Mouse (Mus musculus) embryonic stem cell, embryonic (primary cell): ENCODE measurements around the gene Tmem205.

ENCODE experiments used
- CTCF ChIA-PET, 4 experiments: fragments of 300-600 bp in 2 of 4; fragments of 350-600 bp in 2 of 4; sonication (Branson Sonifier 250); formaldehyde crosslinking; loops; one replicate each; lab custom pipeline; 2022; ENCODE audit warnings: inconsistent platforms in 2 of 4; lab: Charles Lee
- POLR2A ChIA-PET, 4 experiments: fragments of 300-600 bp in 2 of 4; fragments of 350-600 bp in 2 of 4; sonication (Branson Sonifier 250); formaldehyde crosslinking; loops; one replicate each; lab custom pipeline; 2022; ENCODE audit warnings: antibody characterized with exemption in 4 of 4, inconsistent platforms in 1 of 4; lab: Charles Lee

Gene Tmem205

DNA sequence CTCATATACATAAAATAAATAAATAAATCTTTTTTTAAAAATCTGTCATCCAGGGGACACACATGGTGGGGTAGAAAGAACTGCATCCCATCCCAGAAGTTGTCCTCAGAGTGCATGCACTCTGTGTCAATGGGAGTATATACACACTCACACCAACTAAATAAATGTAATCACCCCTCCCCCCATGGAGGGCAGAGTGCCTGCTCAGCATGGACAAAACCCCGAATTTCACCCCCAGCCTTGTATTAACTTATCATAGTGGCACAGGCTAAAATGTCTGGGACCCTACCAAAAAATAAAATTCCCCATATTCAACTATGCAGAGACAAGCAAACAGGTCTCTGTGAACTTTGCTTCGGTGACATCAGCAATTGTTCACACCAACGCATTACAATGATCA lies 27.3 kb upstream of the Tmem205 start:
- ChIA-PET POLR2A (interaction anchor here in 2 of 4 experiments (0.7 to 1.6 kb wide), 6 partner anchors 24 to 353 kb away, joined by 3 to 7 read pairs (median 4); partner anchors contain the start of gene Ldlr (in 1 of the 2)), CTCF (interaction anchor here in 1 of 4 experiments (1.1 kb wide), 1 partner anchor 163 kb away, joined by 3 read pairs; no protein-coding TSS in a partner anchor)

- POLR2A ChIA-PET: interaction anchor here in 2 of 4 experiments (0.6 to 1.5 kb wide), 5 partner anchors 10 to 229 kb away, joined by 3 to 4 read pairs (median 3); partner anchors contain the start of gene Epor (in 1 of the 2)
- CTCF ChIA-PET: interaction anchor here in 2 of 4 experiments (0.8 to 1.1 kb wide), 2 partner anchors 79 to 83 kb away, joined by 3 read pairs; no protein-coding TSS in a partner anchor
Measured at GRCm38 (mm10) chr9:21953600-21953999, 26.2 kb upstream of the Tmem205 start.

- CTCF ChIA-PET: interaction anchor here in 3 of 4 experiments (0.5 to 0.6 kb wide), 4 partner anchors 177 to 382 kb away, joined by 3 to 6 read pairs (median 4); no protein-coding TSS in a partner anchor
- POLR2A ChIA-PET: interaction anchor here in 1 of 4 experiments (1.5 kb wide), 1 partner anchor 228 kb away, joined by 4 read pairs; no protein-coding TSS in a partner anchor
Measured at GRCm38 (mm10) chr9:21951977-21952376, 24.6 kb upstream of the Tmem205 start.

- ChIA-PET POLR2A (no interaction called here), CTCF (interaction anchor here in 1 of 4 experiments (1.0 kb wide), 1 partner anchor 317 kb away, joined by 3 read pairs; no protein-coding TSS in a partner anchor)
Measured at GRCm38 (mm10) chr9:21950322-21950721, 23.0 kb upstream of the Tmem205 start.

DNA sequence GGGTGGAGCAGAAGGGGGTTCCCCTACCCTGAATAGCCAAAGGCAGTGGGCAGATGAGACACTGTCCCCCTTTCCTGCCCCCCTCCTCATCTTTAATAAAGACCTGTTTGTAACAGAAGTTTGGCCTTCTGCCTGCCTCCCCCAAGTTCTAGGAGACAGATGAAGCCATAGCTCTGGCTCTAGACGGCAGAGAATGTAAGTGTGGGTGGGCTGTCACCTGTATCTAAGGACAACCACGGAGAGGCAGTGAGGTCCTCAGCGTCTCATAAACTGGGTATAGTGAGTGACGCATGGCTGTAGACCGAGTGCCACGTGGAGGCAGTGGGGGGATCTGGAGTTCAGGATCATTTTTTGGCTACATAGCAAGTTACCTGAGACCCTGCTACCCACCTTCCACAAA lies 21.4 kb upstream of the Tmem205 start:
- CTCF ChIA-PET: interaction anchor here in 1 of 4 experiments (0.6 to 0.7 kb wide), 2 partner anchors 159 to 248 kb away, joined by 3 to 5 read pairs; no protein-coding TSS in a partner anchor
- POLR2A ChIA-PET: interaction anchor here in 3 of 4 experiments (0.6 to 1.9 kb wide), 5 partner anchors 11 to 116 kb away, joined by 3 to 7 read pairs (median 4); no protein-coding TSS in a partner anchor

GRCm38 (mm10) chr9:21948146-21948545 lies 20.8 kb upstream of the Tmem205 start:
- POLR2A ChIA-PET: interaction anchor here in 3 of 4 experiments (0.5 to 1.9 kb wide), 6 partner anchors 21 to 365 kb away, joined by 3 to 5 read pairs (median 3); partner anchors contain the start of genes Ccdc159 (in 1 of the 3) and Tmem205 (in 1 of the 3)
- CTCF ChIA-PET: interaction anchor here in 2 of 4 experiments (0.6 to 0.7 kb wide), 3 partner anchors 77 to 159 kb away, joined by 3 to 5 read pairs (median 3); no protein-coding TSS in a partner anchor

- POLR2A ChIA-PET: interaction anchor here in 3 of 4 experiments (0.5 to 1.9 kb wide), 6 partner anchors 21 to 364 kb away, joined by 3 to 5 read pairs (median 3); partner anchors contain the start of genes Ccdc159 (in 1 of the 3) and Tmem205 (in 1 of the 3)
- CTCF ChIA-PET: interaction anchor here in 2 of 4 experiments (0.5 to 0.7 kb wide), 4 partner anchors 77 to 279 kb away, joined by 3 to 5 read pairs (median 3); no protein-coding TSS in a partner anchor
Measured at GRCm38 (mm10) chr9:21947540-21948130, 20.3 kb upstream of the Tmem205 start.

DNA sequence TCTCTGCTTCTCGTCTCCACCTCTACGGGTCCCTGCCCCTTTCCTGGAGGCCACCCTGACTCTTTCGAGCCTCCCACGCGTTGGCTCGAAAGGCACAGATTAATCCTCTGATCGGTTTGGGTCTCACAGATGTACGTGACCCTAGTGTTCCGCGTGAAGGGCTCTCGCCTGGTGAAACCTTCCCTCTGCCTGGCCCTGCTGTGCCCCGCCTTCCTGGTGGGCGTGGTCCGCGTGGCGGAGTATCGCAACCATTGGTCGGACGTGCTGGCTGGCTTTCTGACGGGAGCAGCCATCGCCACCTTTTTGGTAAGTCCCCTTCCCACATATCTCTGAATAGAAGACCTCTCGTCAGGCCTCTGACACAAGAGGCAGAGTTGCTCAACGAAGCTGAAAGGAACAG lies 16.9 kb upstream of the Tmem205 start:
- ChIA-PET CTCF (interaction anchor here in 1 of 4 experiments (1.2 kb wide), 1 partner anchor 12 kb away, joined by 3 read pairs; the partner anchor contains the start of gene Swsap1), POLR2A (interaction anchor here in 2 of 4 experiments (0.9 to 1.6 kb wide), 4 partner anchors 17 to 218 kb away, joined by 3 to 6 read pairs (median 4); partner anchors contain the start of genes Ccdc159 (in 1 of the 2), Rab3d (in 1 of the 2) and Tmem205 (in 1 of the 2))

DNA sequence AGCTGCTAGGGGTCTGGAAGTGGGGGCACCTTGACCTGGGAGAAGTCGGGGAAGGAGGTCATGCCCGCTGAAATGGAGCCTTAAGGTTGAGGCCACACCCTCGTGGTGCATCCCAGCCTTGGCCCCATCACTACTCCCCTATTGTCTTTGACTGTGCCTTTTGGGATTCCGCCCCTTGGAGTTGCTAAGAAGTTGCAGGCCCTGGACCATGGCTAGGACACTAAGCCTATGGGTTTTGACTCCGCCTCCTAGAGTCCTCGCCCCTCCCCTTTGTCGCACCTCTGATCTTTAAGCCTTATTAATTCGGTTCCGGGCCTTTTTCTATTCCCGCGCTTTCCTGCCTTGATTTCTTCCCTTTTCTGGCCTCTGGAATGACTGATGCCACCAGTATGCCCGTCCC lies 16.3 kb upstream of the Tmem205 start:
- ChIA-PET CTCF (interaction anchor here in 1 of 4 experiments (1.2 kb wide), 1 partner anchor 12 kb away, joined by 3 read pairs; the partner anchor contains the start of gene Swsap1), POLR2A (interaction anchor here in 2 of 4 experiments (0.9 to 1.6 kb wide), 4 partner anchors 16 to 217 kb away, joined by 3 to 6 read pairs (median 4); partner anchors contain the start of genes Ccdc159 (in 1 of the 2), Rab3d (in 1 of the 2) and Tmem205 (in 1 of the 2))

DNA sequence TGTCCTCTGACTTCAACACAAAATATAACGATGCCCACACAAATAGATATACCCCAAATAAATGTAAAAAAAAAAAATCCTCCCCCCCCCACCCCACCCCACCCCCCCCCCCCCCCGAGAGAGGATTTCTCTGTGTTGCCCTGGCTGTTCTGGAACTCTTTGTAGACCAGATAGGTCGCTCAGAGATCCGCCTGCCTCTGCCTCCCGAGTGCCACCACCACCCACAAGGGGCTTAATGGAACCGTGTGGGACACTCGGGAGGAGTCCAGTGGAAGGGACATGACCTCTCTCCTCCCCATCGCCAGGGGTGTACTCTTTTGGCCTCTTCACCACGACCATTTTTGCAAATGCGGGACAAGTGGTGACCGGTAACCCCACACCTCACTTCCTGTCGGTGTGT lies 15.7 kb upstream of the Tmem205 start:
- ChIA-PET POLR2A (interaction anchor here in 1 of 4 experiments (1.5 kb wide), 1 partner anchor 25 kb away, joined by 6 read pairs; the partner anchor contains the start of gene Rab3d), CTCF (no interaction called here)

GRCm38 (mm10) chr9:21938234-21938855 lies 11.0 kb upstream of the Tmem205 start:
- POLR2A ChIA-PET: interaction anchor here in 1 of 4 experiments (0.6 kb wide), 1 partner anchor 132 kb away, joined by 3 read pairs; no protein-coding TSS in a partner anchor
- CTCF ChIA-PET: no interaction called here

DNA sequence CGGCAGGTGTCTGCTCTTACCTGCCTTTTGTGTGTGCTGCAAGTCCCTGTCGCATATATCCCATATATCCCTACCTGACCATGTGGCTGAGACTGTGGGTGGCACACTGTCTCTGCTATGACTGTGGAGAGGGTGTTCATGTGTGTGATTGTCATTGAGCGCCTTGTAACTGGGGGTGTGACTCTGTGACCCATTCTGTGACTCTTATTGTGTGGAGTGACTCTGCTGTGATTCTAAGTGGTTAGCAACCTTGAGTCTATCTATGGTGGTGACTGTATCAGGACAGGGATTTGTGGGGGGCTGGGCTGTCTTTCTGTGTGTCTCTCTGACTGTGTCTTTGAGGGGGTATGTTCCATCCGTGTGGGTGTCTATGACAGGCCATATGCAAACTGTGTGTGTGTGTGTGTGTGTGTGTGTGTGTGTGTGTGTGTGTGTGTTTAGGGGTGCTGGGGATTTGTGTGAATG lies 10.4 kb upstream of the Tmem205 start:
- CTCF ChIA-PET: no interaction called here
- POLR2A ChIA-PET: no interaction called here

DNA sequence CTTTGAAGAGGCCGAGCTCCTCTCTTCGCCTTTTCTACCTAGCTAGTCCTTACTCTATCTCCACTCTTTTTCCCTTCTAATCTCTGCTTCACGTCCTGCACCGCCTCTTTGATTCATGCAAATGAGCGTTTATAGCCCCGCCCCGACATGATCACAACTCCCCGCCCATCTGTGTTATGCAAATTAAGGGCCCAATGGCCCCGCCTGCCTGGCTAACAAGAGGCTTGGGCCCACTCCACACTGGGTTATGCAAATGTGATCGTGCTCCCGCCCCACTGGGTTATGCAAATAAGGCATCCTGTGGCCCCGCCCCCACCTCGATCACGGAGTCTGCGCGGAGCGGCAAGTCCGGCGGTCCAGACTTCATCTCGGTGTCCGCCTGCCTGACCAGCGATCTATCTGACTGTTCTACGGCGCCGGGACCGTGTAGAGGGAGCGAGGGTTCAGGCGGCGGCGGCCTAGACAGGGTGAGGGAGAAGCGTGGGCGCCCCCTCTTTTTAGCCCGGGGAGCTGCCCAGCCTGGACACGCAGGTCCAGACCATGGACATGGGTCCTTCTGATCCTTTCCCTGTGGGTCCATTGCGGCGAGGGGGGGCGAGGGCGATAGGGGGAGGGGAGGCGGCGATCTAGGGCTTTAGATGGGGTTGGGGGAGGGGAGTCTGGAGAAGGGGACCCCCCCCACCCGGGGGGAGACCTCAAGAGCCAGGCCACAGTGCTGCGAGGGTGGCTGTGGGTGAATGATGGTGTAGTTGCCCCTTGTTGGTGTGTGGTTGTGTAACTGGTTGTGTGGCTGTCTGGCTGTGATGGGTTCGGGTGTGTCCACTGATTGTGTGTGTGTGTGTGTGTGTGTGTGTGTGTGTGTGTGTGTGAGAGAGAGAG lies 9.6 kb upstream of the Tmem205 start, which contains the start of gene Plppr2:
Gene Plppr2 (plus strand): TSS at position 342 of the 879 bp plus-strand sequence.
- POLR2A ChIA-PET: interaction anchor here in 3 of 4 experiments (0.7 to 1.9 kb wide), 7 partner anchors 10 to 213 kb away, joined by 3 to 15 read pairs (median 3); partner anchors contain the start of genes Ccdc159 (in 3 of the 3), Tmem205 (in 3 of the 3), Dock6 (in 1 of the 3) and Rab3d (in 1 of the 3)
- CTCF ChIA-PET: interaction anchor here in 3 of 4 experiments (0.6 to 1.5 kb wide), 3 partner anchors 9 to 266 kb away, joined by 3 to 4 read pairs (median 3); partner anchors contain the start of genes Ccdc159 (in 2 of the 3) and Tmem205 (in 2 of the 3)

- ChIA-PET POLR2A (interaction anchor here in 1 of 4 experiments (0.6 to 1.9 kb wide), 3 partner anchors 8 to 28 kb away, joined by 3 to 15 read pairs (median 7); partner anchors contain the start of genes Ccdc159, Epor, Rab3d and Tmem205), CTCF (no interaction called here)
Measured at GRCm38 (mm10) chr9:21935466-21936131, 8.2 kb upstream of the Tmem205 start.

DNA sequence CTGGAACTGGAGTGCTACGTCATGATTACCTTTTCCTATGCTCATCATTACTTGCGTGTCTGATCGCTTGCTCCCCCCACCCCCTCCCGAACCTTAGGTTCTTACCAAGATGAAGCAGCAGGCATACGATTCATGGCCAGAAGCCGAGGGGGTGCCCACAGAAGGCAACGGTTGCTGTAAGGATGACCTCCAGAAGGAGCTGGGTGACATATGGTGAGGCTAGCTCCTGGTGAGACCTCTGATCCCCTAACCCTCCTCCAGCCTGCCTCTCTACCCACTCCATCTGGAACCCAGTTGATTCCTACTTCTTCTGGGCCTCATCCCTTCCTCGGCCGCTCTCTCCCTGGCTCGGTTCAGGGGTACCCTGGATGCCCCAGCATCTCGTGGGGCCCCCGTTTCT lies 6.7 kb upstream of the Tmem205 start:
- CTCF ChIA-PET: no interaction called here
- POLR2A ChIA-PET: interaction anchor here in 2 of 4 experiments (0.8 to 1.2 kb wide), 5 partner anchors 12 to 231 kb away, joined by 3 read pairs; partner anchors contain the start of gene Rab3d (in 1 of the 2)
